Mouse (Mus musculus) erythroblast, embryonic 14.5 days (primary cell): ENCODE data around the gene Ppp1r27.

Experiments used
- GATA1 ChIP-seq: IDR thresholded peaks from 2 replicates; pipeline ENCODE4 v1.6.1; 2012; ENCODE audit warnings: low read length, inconsistent platforms, mixed read lengths
- TAL1 ChIP-seq: IDR thresholded peaks from 3 replicates; pipeline ENCODE4 v1.6.1; 2012; ENCODE audit warnings: low read length, inconsistent platforms, mixed read lengths

- TF ChIP-seq TAL1 (no peak), GATA1 (no peak)
Observed at GRCm38 (mm10) chr11:120568324-120568723, 17.4 kb upstream of the Ppp1r27 start.
